Mouse (Mus musculus): Measurements from ENCODE around the gene Mrpl52.

The Mrpl52 gene

DNA sequence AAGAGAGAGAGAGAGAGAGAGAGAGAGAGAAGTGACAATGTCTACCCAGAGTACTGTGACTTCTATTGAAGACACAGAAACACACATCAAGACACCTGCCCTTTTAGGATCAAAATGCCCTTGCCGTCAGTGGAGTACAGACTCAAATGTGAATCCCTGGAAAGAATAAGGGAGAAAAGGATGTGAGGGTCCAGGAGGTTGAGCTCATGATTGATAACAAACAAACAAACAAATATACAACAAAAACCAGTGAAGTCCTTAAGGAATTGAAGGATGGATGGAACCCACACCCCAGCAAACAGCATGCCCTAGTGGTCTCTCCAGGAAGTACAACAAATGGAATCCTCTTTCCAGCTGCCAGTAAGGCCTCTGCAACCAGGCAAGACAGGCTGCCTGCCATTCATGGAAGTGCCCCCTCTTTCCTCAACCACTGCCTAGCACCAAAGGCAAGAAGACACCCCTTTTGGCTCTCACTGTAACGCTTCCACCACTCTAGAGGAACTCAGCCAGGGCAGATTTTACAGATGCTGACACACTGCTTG is 14.0 kb upstream of the Mrpl52 start:
- DNase-seq, result no peak

DNA sequence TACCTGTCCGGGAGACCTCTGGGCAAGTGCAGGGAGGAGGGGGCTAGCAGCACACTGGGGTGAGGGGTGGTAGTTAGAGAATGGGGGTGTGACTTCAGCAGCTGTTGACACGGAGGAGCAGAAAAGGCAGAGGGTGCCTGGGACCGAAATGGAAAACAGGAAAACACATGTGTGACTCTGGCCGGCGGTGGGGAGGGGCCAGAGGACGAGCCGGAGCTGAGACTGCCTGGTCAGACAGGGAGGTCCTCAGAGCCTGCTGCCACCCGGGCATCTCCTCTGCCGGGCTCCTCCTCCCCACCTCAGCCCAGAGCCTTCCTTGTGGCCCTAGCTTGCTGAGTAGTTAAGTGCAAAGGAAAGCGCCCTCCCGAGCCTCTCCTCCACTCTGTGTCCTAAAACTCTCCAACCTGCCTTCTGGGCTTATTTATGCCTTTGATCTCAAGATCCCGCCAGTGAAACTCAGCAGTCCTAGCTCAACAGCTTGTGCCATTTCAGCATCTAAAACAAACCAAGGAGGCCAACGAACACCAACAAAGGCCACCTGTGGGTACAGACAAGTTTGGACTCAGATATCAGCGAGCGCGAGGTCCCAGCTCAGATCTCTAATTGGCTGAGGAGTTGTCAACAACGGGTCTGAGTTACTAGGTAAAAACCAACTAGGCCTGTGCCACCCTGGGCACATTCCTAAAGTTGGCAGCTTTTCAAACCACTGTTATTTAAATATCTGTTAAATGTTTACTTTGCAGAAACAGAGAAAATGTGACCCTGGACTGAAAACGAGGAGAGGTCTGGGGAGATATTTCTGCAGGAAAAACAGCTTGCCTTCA is 12.6 kb upstream of the Mrpl52 start:
- no peak for DNase-seq

DNA sequence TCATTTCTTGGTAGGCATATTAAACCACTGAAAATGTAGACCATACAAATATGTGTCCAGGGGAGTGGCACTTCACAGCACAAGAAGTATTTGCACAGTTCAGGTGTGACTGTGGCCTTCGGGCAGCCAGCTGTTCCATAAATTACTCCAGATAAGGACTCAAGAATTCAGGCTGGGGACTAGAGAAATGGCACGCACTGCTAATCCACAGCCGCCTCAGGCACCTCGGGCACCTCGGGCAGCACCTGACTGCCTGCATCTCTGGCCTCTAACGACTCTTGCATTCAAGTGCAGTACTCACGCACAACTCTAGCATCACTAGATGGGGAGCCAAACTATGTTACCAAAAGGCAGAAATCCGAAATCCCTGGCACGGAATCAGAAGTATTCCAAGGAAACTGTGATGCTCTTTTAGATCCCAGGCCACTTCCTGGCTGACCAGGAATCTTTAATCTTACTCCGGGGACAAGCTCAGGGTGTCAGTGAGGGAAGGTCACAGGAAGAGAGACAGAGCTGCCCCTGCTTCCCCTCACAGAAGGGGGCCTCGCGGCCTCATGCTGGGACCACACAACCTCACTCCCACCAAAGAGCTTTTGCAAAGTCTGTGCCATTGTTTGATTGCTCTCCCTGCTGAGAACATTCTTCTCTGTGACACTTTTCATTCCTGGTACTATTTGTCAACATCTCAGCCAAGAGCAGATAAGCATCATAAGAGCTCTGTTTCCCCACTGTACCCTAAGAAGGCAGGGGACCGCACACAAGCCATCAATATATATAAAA is 11.3 kb upstream of the Mrpl52 start:
- no peak for DNase-seq

DNA sequence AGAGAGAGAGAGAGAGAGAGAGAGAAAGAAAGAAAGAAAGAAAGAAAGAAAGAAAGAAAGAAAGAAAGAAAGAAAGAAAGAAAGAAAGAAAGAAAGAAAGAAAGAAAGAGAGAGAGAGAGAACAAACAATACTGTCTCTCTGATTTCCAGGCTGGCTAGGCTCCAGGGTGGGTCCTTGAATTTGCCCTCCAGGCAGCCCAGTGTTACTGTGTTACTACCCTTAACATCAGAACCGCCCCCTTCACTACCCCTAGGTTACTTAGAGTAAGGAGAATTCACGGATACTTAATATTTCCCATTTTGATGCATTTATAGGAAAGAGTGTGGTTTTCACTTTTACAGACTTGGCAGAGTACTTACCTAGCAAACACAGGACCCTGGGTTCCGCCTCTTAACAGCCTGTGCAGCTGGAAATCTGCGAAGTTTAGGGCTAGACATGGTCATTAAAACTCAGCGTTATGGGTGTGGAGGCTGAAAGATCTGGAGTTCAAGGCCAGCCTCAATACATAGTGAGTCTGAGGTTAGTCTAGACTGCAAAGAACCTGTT is 10.4 kb upstream of the Mrpl52 start:
- DNase-seq, result no peak

DNA sequence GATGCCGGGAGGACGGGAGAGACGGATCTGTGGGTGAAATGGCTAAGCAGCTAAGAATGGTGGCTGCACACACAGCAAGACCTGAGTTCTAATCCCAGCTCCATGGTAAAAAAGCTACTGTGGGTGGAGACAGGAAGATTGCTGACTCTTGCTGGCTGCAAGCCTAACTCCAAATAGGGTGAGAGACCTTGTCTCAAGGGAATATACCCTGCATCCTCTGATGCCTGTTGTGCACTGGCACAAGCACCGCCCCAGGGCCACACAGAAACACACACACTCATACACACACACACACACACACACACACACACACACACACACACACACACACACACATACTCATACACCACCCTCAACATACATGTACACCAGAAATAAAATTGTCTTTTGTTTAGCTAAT is 9.9 kb upstream of the Mrpl52 start:
- no peak for DNase-seq

DNA sequence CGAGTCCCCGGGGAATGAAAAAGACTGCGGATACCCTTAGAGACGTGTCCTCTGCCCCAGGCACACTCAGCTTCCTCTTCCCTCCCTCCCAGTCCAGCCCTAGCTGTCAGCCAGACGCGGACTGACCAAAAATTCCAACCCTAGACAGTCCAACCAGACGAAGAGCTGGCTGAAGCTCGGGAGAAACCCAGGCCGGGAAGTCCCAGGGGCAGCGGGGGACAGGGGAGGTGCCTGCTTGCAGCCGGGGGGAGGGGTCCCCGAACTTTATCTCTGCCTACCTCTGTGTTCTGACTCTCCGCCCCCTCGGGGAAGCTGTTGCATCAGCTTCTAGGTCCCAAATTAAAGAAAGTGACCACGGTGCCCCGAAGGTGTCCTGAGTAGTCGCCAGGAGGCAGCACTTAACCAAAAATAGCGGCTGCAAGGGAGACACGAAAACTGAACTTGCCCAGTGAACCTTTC is 9.1 kb upstream of the Mrpl52 start, which contains the start of gene Slc7a7:
Slc7a7 (minus strand) TSS at position 158 of the 459 bp plus-strand sequence.
- no peak for DNase-seq

DNA sequence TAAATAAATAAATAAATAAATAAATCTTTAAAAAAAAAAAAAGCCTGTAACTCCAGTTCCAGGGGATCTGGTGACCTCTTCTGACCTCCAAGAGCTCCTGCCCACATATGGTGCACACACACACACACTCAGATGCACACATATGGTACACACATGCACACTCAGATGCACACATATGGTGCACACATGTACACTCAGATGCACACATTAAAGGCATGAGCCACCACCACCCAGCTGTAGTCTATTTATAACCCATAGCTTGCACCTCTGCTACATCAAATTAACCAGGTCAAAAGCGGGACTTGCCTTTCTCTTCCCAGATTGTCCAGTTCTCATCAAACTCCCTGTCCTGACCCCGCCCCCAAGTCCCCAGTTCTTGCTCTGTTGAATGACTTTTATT is 5.7 kb upstream of the Mrpl52 start:
- no peak for DNase-seq

DNA sequence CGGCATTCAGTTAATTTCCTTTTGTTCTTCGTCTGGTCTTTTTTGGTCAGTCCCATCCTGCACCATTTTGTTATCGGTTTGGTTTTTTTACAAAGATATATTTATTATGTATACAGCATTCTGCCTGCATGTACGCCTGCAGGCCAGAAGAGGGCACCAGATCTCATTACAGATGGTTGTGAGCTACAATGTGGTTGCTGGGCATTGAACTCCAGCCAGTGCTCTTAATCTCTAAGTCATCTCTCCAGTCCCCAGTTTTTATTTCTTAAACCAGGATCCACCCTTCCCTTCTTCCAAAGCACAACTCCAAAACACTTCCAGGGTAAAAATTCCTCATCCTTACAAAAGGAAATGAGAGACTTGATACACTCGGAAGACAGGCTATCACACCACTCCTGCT is 3.3 kb upstream of the Mrpl52 start:
- no peak for DNase-seq

DNA sequence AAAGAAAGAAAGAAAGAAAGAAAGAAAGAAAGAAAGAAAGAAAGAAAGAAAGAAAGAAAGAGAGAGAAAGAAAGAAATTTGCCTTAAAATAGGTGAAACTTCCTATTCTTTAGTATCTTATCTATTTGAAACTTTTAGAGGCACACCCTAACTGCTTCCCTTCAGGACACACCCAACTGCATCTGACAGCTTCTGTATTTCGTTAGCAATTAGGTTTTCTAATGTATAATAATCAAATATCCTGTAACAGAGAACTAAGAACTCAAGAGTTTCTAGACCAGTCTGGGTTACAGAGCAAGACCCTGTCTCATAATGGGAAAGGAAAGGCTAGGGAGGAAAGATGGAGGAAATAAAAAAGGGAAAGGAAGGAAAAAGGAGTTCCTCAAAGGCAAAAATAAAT is 2.1 kb upstream of the Mrpl52 start:
- DNase-seq, result no peak

DNA sequence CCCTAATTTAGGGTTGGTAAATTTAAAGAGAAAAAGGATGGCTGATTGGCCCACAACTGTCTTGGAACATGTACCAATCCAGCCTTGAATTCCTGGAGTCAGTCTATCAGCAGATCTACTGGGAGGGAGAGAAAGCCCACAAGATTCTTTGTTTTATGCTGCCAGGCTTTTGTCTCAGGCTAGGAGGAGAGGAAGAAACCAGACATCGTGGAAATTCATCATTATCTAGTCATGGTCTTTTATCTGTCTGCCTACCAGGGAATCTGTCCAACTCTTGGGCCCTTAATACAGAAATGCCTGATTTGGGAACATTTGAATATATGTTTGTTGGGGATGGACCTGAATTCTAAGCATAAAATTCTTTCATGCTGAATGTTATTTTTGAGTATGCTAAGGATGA is 1.2 kb upstream of the Mrpl52 start:
- DNase-seq, result no peak

DNA sequence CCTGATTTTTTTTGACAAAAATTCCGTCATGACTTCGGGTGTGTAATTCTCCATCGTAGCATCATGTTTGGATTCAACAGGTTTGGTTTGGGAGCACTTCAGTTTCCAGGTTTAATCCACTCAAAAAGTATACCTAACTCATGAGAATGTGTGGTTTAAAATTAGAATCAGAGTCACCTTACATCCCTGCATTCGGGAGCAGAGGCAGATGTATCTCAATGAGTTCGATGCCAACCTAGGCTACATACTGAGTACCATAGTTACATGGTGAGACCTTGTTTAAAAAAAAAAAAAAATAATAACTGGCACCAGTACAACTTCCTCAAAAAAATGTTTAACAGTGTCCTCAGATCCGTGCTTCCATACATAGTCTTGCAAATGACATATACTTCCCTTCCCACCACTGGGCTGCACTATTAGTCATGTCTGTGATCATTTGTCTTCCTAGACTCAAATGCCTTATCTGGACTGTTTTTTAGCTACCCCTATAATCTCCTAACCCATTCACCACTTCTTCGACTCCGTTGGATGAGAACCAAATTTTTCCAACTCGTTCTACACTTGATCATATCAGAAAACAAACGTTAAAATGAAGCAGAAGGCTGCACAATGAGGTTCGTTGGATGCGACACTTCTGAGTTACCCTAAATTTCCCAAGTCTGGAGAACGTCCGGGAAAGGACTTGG is 563 bp upstream of the Mrpl52 start:
- no peak for DNase-seq

DNA sequence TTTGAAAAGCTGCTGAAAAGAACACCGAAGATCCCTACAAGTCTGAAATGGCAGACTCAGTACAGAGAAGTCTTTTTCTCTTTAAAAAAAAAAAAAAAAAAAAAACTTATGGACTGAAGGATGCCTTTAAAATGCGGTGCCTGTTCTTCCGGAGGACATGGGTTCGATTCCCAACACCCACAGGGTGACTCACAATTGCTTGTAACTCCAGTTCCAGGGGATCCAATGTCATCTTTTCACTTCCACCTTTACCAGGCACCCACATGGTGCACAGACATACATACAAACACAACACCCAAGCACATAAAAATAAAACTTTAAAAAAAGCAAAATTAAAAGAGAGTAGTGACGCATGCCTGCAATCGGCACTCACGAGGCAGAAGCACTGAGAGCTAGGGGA is 987 bp downstream of the Mrpl52 start:
- no peak for DNase-seq

DNA sequence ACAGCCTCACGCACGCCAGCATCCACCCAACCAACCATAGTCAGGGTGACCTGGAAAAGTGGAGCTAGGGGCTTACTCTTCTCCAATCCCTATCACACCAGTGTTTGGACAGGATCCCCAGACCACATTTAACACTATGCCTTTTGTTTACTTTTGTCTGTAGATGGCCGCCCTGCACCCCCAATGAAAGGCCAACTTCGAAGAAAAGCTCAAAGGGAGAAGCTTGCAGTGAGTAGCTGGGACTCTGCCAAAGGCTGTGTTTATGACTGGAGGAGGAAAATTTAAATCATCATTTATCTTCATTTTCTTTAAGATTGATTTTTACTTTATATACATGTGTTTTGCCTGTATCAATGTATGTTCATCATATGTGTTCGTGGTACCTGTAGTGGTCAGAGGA is 1.7 kb downstream of the Mrpl52 start:
- no peak for DNase-seq

DNA sequence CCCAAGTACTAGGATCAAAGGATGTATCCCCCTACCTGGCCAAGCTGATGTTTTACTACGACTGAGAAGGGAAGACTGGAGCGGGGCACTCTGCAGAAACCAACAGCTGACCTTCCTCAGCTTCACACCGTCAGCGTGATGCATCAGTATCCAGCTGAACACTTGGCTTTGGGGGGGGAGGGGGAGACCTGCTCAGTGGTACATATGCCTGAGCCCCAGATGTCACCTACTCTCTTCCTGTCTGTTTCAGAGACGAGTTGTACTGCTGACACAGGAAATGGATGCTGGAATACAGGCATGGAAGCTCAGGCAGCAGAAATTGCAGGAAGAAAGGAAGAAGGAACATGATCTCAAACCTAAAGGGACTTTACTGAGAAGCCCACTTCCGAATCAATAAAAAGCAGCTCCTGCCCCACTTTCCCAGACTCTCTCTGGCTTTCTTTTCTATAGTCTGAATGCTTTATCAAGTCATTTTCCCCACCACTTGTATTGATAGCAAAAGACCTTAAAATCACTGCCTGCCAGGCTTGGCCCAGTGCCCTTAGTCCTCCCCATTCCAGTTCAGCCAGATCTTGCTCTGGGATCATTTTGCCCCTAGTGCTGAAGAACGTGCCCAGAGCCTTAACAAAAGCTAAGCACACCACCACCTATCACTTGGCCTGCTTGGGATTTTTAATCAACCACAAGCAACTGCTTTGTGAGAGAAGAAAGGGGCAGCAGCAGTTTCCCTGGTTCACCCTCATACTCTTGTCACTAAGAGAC is 2.8 kb downstream of the Mrpl52 start:
- DNase-seq, result no peak

DNA sequence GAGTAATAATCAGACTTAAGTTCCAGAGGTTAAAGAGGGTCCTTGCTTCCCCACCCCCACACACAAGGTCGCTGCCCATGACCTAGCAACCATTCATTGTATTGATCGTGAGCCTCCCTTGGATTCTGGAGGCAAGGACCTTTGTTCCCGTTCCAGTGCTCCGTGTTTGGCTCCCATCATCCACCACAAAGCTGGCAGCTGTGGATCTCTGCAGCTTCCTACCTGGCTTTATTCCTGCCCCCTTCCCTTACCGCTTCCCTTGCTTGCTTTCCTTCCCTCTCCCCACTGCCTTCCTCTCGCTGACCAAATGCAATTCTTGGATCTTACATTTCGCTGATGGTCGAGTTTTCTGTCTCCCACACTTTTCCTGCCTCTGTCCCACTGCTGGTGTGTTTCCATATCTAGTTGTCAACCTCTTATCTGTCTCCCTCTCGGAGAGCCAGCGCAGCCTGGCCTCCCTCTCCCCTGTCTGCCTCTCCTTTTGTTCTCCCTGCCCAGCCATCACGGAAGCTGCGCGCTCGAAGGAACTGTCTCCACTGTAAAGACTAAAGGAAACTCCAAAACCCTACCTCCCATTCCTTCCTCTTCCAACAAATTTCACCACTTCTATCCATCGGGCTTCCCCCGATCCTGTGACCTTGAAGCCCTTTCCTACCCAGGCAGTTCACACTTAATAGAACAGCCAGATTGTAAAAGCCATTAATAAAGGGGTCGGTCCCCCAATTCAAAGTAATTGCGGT is 3.9 kb downstream of the Mrpl52 start:
- no peak for DNase-seq

DNA sequence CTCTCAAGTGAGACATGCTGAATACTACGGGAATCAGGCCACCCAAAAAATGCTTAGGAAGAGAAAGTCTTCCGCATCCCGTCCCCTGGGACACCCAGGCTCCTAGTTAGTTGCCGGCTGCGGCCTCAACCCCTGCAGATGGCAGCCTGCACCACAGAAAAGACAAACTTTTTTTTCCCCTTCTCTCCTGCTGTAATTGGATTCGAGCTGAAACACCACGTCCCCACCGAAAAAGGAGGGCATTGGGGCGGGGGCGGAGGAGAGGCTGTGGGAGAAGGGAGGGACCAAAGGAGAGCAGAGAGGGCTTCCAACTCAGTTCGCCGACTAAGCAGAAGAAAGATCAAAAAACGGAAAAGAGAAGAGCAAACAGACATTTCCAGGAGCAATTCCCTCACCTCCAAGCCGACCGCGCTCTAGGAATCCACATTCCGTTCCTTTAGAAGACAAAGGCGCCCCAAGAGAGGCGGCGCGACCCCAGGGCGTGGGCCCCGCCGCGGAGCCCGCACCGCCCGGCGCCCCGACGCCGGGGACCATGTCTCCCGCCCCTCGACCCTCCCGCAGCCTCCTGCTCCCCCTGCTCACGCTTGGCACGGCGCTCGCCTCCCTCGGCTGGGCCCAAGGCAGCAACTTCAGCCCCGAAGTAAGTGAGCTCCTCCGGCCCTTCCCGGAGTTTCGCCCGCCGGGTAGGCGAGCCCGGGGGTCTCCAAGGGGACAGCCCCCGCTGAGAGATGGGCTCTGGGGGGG is 4.8 kb downstream of the Mrpl52 start, which contains the start of gene Mmp14:
Mmp14 (plus strand) TSS at position 279 of the 744 bp plus-strand sequence.
- no peak for DNase-seq

DNA sequence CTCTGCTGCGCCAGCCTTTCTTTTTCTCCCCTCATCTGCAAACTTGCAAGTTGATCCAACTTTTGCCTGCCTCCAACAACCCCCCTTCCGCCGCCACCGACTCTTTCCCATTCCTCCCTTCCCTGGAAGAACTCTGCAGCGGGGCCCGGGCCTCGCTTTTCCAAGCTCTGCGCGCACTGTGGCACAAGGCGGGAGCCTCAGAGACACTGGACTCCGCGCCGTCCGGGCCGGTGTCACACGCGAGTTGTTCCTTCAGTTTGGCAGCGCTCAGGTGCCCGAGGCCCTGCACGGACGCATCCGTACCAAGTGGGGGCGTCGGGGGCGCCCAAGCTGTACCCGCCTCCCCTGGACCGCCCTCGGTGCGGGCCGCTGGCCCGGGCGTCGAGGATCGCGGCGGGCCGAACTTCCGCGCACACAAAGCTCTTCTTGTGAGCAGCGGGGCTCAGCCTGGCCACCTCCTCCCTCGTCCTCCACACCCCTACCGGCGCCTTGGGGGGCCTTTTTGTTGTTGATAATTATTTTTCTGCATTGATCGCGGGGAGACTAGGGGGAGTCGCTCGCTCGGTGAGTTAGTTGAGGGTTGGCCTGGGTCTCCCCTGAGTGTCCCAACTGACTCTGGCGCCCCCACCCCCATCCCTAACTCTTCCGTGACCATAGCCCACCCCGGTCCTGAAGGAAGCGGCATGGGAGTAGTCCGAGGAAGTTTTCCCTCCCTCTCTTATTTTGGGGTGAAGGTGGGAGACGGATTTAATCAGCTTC is 5.5 kb downstream of the Mrpl52 start:
- no peak for DNase-seq

DNA sequence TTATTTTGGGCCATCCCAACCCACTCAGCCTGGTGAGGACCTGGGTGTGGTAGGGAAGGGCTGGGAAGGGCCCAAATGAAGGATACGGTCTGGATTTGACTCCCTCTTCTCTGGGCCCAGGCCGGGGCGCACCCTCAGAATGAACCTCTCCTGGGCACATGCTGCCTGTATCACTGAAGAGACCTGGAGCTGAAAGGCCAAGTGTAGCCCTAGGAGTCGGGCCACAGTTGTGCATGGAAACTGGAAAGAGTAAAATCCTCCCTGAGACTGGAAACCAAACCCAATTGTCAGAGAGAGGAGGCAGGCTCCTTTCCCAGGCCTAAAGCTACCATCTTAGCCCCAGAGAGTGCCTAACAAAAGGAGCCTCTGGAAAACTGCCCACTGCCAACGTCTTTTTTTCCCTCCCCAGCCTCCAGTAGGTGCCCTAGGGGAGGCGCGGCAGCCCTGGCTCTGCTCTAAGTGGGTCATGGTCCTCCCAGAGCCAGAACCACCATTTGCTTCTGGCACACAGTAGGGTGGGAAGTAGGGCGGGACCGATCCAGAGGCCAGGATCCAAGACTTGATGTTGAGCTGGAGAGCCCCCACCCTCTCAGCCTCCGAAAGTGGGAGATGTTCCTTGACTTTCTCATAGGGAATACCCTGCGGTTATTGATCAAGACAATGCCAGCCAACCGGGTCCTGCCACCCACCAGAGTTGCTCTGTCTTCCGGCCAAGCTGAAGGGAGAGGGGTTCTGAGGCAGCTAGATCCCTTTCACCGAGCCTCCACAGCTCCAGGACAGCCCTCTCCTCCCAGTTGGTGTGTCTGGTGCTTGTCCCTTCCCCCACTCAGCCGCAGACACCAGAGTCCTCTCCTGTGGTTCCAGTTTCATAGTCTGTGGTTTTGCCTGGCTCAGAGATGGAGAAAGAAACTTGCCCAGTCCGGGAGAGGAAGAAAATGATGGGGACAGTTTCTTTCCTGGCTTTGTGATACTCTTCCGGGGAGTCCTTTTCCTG is 6.4 kb downstream of the Mrpl52 start:
- DNase-seq, result no peak
